Mouse (Mus musculus) adrenal gland, postnatal 10 days (tissue): Measurements from ENCODE around the gene Aldh3b1. TPM values are rescaled to one million over a fixed set of nuclear protein-coding genes. Genes with fewer than 3 reads are reported as not detected.
A peak's percentile ranks its signal among the peaks of the same experiment; 100 is the strongest.

Source experiments
- DNase-seq: peaks from one replicate; pipeline ENCODE4 v3.0.0; 2021; ENCODE audit warnings: mixed read lengths
- total RNA-seq, 2 experiments: library from RNA; stranded (reverse); gene quantifications; 2 replicates each; pipeline ENCODE4 v1.2.3; 2021

The Aldh3b1 gene
- total RNA-seq, 2 experiments from 2014 or later, result 50.9 to 71.0 TPM

DNA sequence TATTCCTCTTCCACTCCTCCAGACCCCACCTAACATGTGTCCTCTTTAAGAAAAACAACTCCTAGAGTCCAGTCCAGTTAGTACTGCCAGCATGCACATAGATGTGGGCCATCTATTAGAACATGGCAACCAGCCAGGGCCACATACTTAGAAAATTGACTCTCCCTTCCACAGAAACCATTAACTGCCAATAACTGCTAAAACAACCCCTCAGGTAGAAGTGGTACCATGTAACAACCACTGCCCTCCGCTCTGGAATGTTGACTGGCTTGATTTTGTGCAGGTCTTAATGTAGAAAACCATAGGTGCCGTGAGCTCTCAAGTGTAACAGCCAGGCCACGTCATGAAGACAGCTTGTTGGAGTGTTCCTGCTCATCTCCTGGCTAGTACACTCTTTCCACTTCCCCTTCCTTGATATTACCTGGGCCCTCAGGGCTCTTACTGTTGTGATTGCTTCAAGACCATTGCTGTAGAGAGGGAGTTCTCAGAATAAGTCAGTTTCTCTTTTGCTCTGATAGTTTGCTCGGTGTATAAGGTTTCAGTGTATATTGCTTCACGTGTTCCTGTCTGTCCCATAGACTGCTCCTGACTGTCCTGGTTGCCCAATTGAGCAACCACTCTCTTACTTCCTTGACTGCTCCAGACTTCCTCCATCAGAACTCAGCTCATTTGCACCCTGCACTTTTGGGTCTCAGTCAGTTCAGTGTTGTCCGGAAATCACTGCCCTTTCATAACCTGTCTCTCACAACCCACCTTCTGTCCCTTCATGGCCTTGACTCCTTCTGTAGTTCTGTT lies 49.4 kb downstream of the Aldh3b1 start:
- DNase-seq, result no peak

DNA sequence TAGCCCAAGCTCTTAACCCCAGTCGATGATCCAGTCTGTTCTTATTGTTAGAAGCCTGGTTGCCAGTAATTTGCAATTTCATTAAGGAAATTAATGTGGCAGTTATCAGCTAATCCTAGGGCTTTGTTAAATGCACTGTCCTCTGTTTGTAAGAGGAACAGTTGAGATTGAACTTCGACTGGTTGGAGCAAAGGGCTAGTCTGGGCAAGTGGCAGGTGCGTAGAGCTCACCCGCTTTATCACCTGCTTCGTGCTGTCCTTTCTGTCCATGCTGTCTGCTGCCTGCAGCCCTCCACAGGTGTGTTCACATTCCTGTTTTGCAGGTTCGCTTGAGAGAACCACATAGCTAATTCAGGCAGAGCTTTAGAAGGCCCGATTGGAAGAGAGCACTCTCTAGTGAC lies 54.6 kb downstream of the Aldh3b1 start:
- no peak for DNase-seq

DNA sequence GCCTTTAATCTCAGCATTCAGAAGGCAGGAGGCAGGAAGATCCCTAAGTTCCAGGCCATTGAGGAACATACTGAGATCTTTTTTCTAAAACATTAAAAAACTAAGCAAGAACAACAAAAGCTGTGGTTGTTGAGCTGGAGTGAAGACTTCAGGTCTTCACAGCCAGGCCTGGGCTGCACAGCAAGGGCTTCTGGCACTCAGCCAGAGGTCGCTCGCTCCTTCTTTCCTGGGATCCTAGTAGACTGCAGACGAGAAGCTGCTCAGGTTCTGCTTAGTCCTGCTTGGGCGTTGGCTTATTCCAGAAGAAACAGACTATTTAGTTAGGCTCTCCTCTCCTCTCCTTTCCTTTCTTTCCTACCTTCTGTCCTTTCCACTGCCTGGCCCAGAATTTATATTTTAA lies 57.2 kb downstream of the Aldh3b1 start:
- peak; percentile 73 for DNase-seq

DNA sequence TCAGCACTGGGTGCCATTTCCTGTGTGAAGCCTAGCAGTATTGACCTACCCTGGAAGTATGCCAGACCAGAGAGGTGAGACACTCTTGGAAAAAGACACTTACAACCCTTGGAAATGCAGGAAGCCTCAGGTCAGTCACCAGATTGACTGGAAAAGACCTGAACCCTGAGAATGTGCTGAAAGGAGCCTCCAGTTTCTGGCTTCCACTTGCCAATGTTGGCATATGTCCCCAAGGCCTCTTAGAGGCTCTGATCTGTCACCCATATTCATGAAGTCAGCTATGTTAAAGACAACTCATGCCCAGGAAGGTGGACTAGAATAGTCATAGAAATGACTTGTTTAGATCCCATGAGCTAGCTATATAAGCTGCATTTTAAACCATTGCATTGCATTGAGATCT lies 58.1 kb downstream of the Aldh3b1 start:
- DNase-seq, result no peak

DNA sequence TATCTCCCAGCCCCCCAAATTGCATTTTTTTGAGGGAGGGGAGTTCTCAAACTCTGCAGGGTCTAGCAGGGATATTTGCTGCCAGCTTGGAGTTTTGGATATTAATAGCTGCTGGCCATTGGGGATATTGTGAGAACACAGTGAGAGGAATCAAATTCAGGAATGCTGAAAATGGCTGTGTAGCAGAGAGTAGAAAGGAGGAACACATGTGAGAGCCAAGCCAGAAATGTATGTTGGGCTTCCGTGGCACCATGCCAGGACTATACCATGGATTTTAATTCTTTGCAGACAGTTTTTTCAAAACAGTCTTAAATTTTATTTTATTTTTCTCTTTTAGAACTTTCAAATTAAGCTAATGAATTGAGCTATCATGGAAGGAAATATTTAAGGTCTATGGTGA lies 61.3 kb downstream of the Aldh3b1 start:
- DNase-seq, result no peak

DNA sequence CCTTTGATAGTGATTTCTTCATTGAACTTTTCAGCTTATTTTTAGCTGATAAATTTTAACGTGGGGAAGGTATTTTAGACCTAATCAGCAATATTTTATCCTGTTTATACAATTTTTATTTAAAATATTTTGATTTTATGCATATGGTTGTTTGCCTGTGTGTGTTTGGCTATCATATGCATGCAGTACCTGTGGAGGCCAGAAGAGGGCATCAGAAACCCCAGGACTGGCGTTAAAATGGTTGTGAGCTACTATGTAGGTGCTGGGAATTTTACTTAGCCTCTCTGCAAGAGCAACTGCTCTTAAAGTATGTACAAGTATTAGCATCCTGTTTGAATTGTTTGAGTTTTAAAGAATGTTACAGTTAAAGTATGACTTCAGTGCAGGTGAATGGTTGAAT lies 64.6 kb downstream of the Aldh3b1 start:
- no peak for DNase-seq

Other genes with a start within 250 kb of the Aldh3b1 start
- 100 to 1,000 TPM in 1 of 2 experiments, 10 to 100 TPM in 1; 87.0 to 104 TPM for gene Lrp5, start 243.2 kb downstream of the Aldh3b1 start, total RNA-seq
- 10 to 100 TPM; 20.9 to 45.9 TPM for gene 1810055G02Rik, start 221.5 kb downstream of the Aldh3b1 start, total RNA-seq
- 10 to 100 TPM; 42.2 to 55.8 TPM for gene Kmt5b, start 162.4 kb downstream of the Aldh3b1 start, total RNA-seq
- gene Chka, start 78.0 kb downstream of the Aldh3b1 start, total RNA-seq, result 10 to 100 TPM; 46.6 to 53.1 TPM
- gene Tcirg1, start 22.7 kb downstream of the Aldh3b1 start, total RNA-seq, result 10 to 100 TPM; 40.7 to 52.9 TPM
- 100 to 1,000 TPM; 409 to 436 TPM for gene Ndufs8, start 17.0 kb downstream of the Aldh3b1 start, total RNA-seq
- gene Unc93b1, start 5.4 kb upstream of the Aldh3b1 start, total RNA-seq, result 10 to 100 TPM; 42.5 to 47.5 TPM
- under 1 TPM; 0.63 to 0.76 TPM for gene Aldh3b3, start 28.8 kb upstream of the Aldh3b1 start, total RNA-seq
- gene Aldh3b2, start 42.5 kb upstream of the Aldh3b1 start, total RNA-seq, result 10 to 100 TPM in 1 of 2 experiments, 1 to 10 TPM in 1; 8.9 to 11.2 TPM
- 10 to 100 TPM; 32.0 to 33.3 TPM for gene Acy3, start 56.8 kb upstream of the Aldh3b1 start, total RNA-seq
- not detected for gene Tbx10, start 62.9 kb upstream of the Aldh3b1 start, total RNA-seq
- gene Nudt8, start 70.8 kb upstream of the Aldh3b1 start, total RNA-seq, result 10 to 100 TPM; 39.4 to 40.5 TPM
- gene Gm49405, start 70.8 kb upstream of the Aldh3b1 start, total RNA-seq, result 1 to 10 TPM in 1 of 2 experiments, under 1 TPM in 1; 0.72 to 1.9 TPM
- 1 to 10 TPM; 1.3 to 3.0 TPM for gene Doc2g, start 73.5 kb upstream of the Aldh3b1 start, total RNA-seq
- 100 to 1,000 TPM; 683 to 759 TPM for gene Ndufv1, start 83.0 kb upstream of the Aldh3b1 start, total RNA-seq
- 100 to 1,000 TPM; 270 to 316 TPM for gene Gstp1, start 108.2 kb upstream of the Aldh3b1 start, total RNA-seq
- 10 to 100 TPM; 34.9 to 50.2 TPM for gene Gstp2, start 116.2 kb upstream of the Aldh3b1 start, total RNA-seq
- gene Gstp3, start 129.8 kb upstream of the Aldh3b1 start, total RNA-seq, result 10 to 100 TPM; 42.6 to 90.1 TPM
- under 1 TPM in 1 of 2 experiments, not detected in 1; 0.63 TPM for gene Cabp2, start 151.8 kb upstream of the Aldh3b1 start, total RNA-seq
- gene Cdk2ap2, start 167.4 kb upstream of the Aldh3b1 start, total RNA-seq, result 10 to 100 TPM; 56.3 to 64.1 TPM
- 10 to 100 TPM; 59.7 to 75.1 TPM for gene Pitpnm1, start 170.2 kb upstream of the Aldh3b1 start, total RNA-seq
- gene Aip, start 196.1 kb upstream of the Aldh3b1 start, total RNA-seq, result 10 to 100 TPM; 71.5 to 73.4 TPM
- gene Gpr152, start 210.0 kb upstream of the Aldh3b1 start, total RNA-seq, result not detected
- 1 to 10 TPM in 1 of 2 experiments, under 1 TPM in 1; 0.69 to 1.9 TPM for gene Cabp4, start 214.2 kb upstream of the Aldh3b1 start, total RNA-seq
- 100 to 1,000 TPM; 185 to 193 TPM for gene Coro1b, start 218.8 kb upstream of the Aldh3b1 start, total RNA-seq
- gene Ptprcap, start 223.8 kb upstream of the Aldh3b1 start, total RNA-seq, result 10 to 100 TPM; 11.5 to 14.0 TPM
- gene Rps6kb2, start 233.5 kb upstream of the Aldh3b1 start, total RNA-seq, result 10 to 100 TPM; 26.5 to 38.2 TPM
- 1 to 10 TPM; 4.8 to 8.8 TPM for gene Carns1, start 245.7 kb upstream of the Aldh3b1 start, total RNA-seq